Mouse (Mus musculus) MEL (cell line): Measurements from ENCODE around the gene Tomt.

ENCODE experiments used
- CHD2 ChIP-seq: IDR thresholded peaks from 2 replicates; pipeline ENCODE4 v1.6.1; 2011; ENCODE audit warnings: low read length, improper control_type of control experiment
- CTCF ChIP-seq, 3 experiments: IDR thresholded peaks in 2 of 3; conservative IDR thresholded peaks in 1 of 3; 2 replicates each; pipeline ENCODE4 v1.5.1; 2011 to 2012; ENCODE audit warnings: low read length in 3 of 3, low read depth in 2 of 3, mild to moderate bottlenecking in 2 of 3, improper control_type of control experiment in 1 of 3, inconsistent platforms in 1 of 3, mixed read lengths in 1 of 3, moderate library complexity in 1 of 3; ENCODE audit not compliant: control insufficient read depth in 1 of 3, insufficient read depth in 1 of 3, poor library complexity in 1 of 3, severe bottlenecking in 1 of 3
- E2F4 ChIP-seq: IDR thresholded peaks from 2 replicates; pipeline ENCODE4 v1.6.1; 2011; ENCODE audit warnings: low read depth, low read length, improper control_type of control experiment, borderline replicate concordance
- GABPA ChIP-seq: IDR thresholded peaks from 2 replicates; pipeline ENCODE4 v1.6.1; 2012; ENCODE audit warnings: low read depth, mild to moderate bottlenecking, inconsistent platforms, low read length, improper control_type of control experiment, moderate library complexity
- MAZ ChIP-seq: IDR thresholded peaks from 2 replicates; pipeline ENCODE4 v1.6.1; 2012; ENCODE audit warnings: low read depth, mild to moderate bottlenecking, inconsistent platforms, low read length, improper control_type of control experiment
- SIN3A ChIP-seq: IDR thresholded peaks from 2 replicates; pipeline ENCODE4 v1.6.1; 2012; ENCODE audit warnings: low read length, improper control_type of control experiment, inconsistent platforms
- USF1 ChIP-seq: IDR thresholded peaks from 2 replicates; pipeline ENCODE4 v1.6.1; 2014; ENCODE audit warnings: low read depth, mild to moderate bottlenecking, inconsistent platforms, low read length, improper control_type of control experiment, moderate library complexity
- ZC3H11A ChIP-seq: IDR thresholded peaks from 2 replicates; pipeline ENCODE4 v1.6.1; 2012; ENCODE audit warnings: low read depth, mild to moderate bottlenecking, inconsistent platforms, low read length, improper control_type of control experiment
- ZKSCAN1 ChIP-seq: IDR thresholded peaks from 2 replicates; pipeline ENCODE4 v1.6.1; 2012; ENCODE audit warnings: low read depth, mild to moderate bottlenecking, inconsistent platforms, low read length, improper control_type of control experiment, moderate library complexity
- ZNF384 ChIP-seq: IDR thresholded peaks from 2 replicates; pipeline ENCODE4 v1.6.1; 2012; ENCODE audit warnings: low read depth, mild to moderate bottlenecking, inconsistent platforms, low read length, improper control_type of control experiment

GRCm38 (mm10) chr7:101858362-101858761 is 47.8 kb downstream of the Tomt start:
- TF ChIP-seq USF1 (no peak), GABPA (no peak), ZC3H11A (no peak), E2F4 (no peak), CTCF (IDR thresholded peaks at IDR 0.05 in 2 of 3, conservative IDR thresholded peaks at IDR 0.05 in 1 of 3; ENCODE audit: control insufficient read depth in 1 of 3, insufficient read depth in 1 of 3, low read depth in 2 of 3, low read length in 3 of 3, poor library complexity in 1 of 3, severe bottlenecking in 1 of 3) (0 out of 6 replicates have a peak, but pooled peaks of 1 of the 3 experiments have one; percentile 3), MAZ (no peak), ZNF384 (no peak), SIN3A (no peak), ZKSCAN1 (no peak), CHD2 (no peak)
